8 mouse cellular contexts compared by ENCODE assay signal in the genomic region with DNA sequence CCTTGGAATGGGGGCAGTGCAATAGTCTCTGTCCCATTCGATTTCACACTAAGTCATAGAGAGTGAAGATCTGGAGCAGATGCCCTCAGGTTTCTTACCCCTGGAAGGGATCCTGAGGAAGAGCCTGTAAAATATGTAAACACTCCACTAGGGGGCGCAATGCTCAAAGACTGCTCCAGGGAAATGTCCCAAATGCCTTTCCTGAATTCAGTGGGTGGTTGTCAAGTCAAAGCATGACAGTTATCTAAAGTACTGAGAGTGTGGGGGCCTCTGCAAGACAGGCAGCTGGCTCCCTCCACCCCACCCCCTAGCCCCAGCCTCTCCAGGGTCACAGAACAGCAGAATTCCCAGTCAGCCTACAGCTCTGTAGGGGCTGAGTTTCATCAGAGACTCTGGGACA. TPM values are rescaled to one million over a fixed set of nuclear protein-coding genes. Genes with fewer than 3 reads are reported as not detected.
DNase-seq lines count a peak whose midpoint lies in the region; TF ChIP-seq lines count a peak whose summit lies in the region.

No protein-coding gene starts in this region.

- no peak overlapping the region for H3K27ac ChIP-seq in cerebellum, adult 2 months (ENCODE audit: insufficient read depth, low read length)

- no peak for DNase-seq in cerebellum, adult 2 months
- DNase-seq in cerebellum, adult 11-12 months = no peak
- peak; percentile 47 to 52 for DNase-seq in left cerebral cortex, postnatal 14 days (ENCODE audit: low spot score in 2 of 2)
- no peak for DNase-seq in left cerebral cortex, postnatal 10 days (ENCODE audit: extremely low spot score in 1 of 2, low spot score in 2 of 2)
- DNase-seq in ZHBTc4 (ENCODE audit: low read depth, low spot score) = peak; percentile 46
- DNase-seq in lung, postnatal 14 days = peak; percentile 19
- no peak for DNase-seq in urinary bladder, postnatal 36 days (ENCODE audit: low spot score in 2 of 2)
- no peak for DNase-seq in spleen, adult 12 weeks (ENCODE audit: low spot score)

- 26% methylated on average over 2 of the region's 2 CpGs for whole genome bisulfite sequencing in cerebellum, adult 2 months

- H3K27me3 ChIP-seq in cerebellum, adult 2 months (ENCODE audit: control insufficient read depth, insufficient read depth, low read length) = no peaks in the 10 kb centered on the region

- H3K4me1 ChIP-seq in cerebellum, adult 2 months (ENCODE audit: control insufficient read depth, insufficient read depth, low read length) = peaks cover 8% of the 10 kb centered on the region

- intact Hi-C loops in left cerebral cortex, postnatal 14 days (cut with DNase I) = no loop called here
- intact Hi-C loops in left cerebral cortex, postnatal 10 days (cut with DNase I) = no loop called here

- TF ChIP-seq CTCF in cerebellum, adult 2 months (IDR thresholded peaks at IDR 0.05; ENCODE audit: borderline replicate concordance, insufficient read depth, low read depth, low read length) = peak; percentile 41; the same call in 1 of the 2 replicates

- no peak overlapping the region for H3K4me3 ChIP-seq in cerebellum, adult 2 months (replicated peaks; ENCODE audit: insufficient read depth, low read depth, low read length)

- no peak for TF ChIP-seq POLR2A in cerebellum, adult 2 months (IDR thresholded peaks at IDR 0.05; ENCODE audit: borderline replicate concordance, insufficient read depth, low read length)

RNA-seq across cellular contexts. Expression of a gene that starts 27.7 kb away (rescaled TPM):
- polyA plus RNA-seq in cerebellum, adult 2 months (2012; rRNA removed) = 18.6 and 25.3 TPM in 2 replicates
- 1 to 10 TPM; 1.6 to 2.1 TPM for total RNA-seq in left cerebral cortex, postnatal 14 days (2021)
- 1 to 10 TPM; 1.5 TPM for total RNA-seq in left cerebral cortex, postnatal 10 days (2021)

Comparison
In these comparisons a context has a peak if more than half of its experiments do, and no peak if none do; other contexts are left out.
1. DNase-seq: peak in left cerebral cortex, postnatal 14 days (2 of 2), ZHBTc4 (single experiment) and lung, postnatal 14 days (single experiment); none in cerebellum, adult 2 months (0 of 2), cerebellum, adult 11-12 months (single experiment), left cerebral cortex, postnatal 10 days (0 of 2), urinary bladder, postnatal 36 days (0 of 2) and spleen, adult 12 weeks (single experiment).